Mouse (Mus musculus) induced T-regulatory cell, adult 2 months (primary cell): ENCODE measurements around the gene Elac2.

ENCODE experiments used
- DNase-seq: peaks from one replicate; pipeline ENCODE4 v3.0.0-alpha.2; 2012; ENCODE audit warnings: low read depth

The Elac2 gene

GRCm38 (mm10) chr11:65022771-65023170, 43.9 kb downstream of the Elac2 start:
- DNase-seq: no peak

GRCm38 (mm10) chr11:65028049-65028448, 49.2 kb downstream of the Elac2 start:
- DNase-seq: no peak

GRCm38 (mm10) chr11:65030201-65030600, 51.4 kb downstream of the Elac2 start:
- DNase-seq: no peak

- no peak for DNase-seq
Observed at GRCm38 (mm10) chr11:65032221-65032620, 53.4 kb downstream of the Elac2 start.

- DNase-seq: no peak
Observed at GRCm38 (mm10) chr11:65038996-65039395, 60.2 kb downstream of the Elac2 start.

GRCm38 (mm10) chr11:65039517-65040095, 60.8 kb downstream of the Elac2 start:
- no peak for DNase-seq

- no peak for DNase-seq
Observed at GRCm38 (mm10) chr11:65040556-65040955, 61.7 kb downstream of the Elac2 start.

- no peak for DNase-seq
Observed at GRCm38 (mm10) chr11:65049090-65049489, 70.3 kb downstream of the Elac2 start.

GRCm38 (mm10) chr11:65050819-65051218, 72.0 kb downstream of the Elac2 start:
- no peak for DNase-seq
